Mouse (Mus musculus): ENCODE data around the gene Ssc4d. TPM values are rescaled to one million over a fixed set of nuclear protein-coding genes. Genes with fewer than 3 reads are reported as not detected.

The Ssc4d gene
- polyA plus RNA-seq, 1 experiment: 5.0 TPM

- Histone ChIP-seq H3K9me3 (no peaks in the 10 kb centered on the region), H3K27me3 (replicated peaks) (peaks cover 31% of the 10 kb centered on the region), H3K4me1 (peaks cover 11% of the 10 kb centered on the region), H3K36me3 (replicated peaks; ENCODE audit: low read length) (no peaks in the 10 kb centered on the region), H3K4me3 (replicated peaks) (no peak within 1 kb of the TSS)
- TF ChIP-seq FLI1 (IDR thresholded peaks at IDR 0.05; ENCODE audit: low read length) (no peak), GATA1 (IDR thresholded peaks at IDR 0.05; ENCODE audit: borderline replicate concordance, low read length) (no peak)
These were observed 5.6 kb upstream of the Ssc4d start, which contains the start of gene Zp3 for GRCm38 (mm10) chr5:135979904-135980303. Gene Zp3 (plus strand): TSS chr5:135980099.

GRCm38 (mm10) chr5:135979381-135979780 lies 5.0 kb upstream of the Ssc4d start:
- Histone ChIP-seq H3K27me3 (replicated peaks) (peaks cover 33% of the 10 kb centered on the region), H3K4me3 (replicated peaks) (no peak overlapping the region), H3K36me3 (replicated peaks; ENCODE audit: low read length) (no peaks in the 10 kb centered on the region), H3K9me3 (no peaks in the 10 kb centered on the region), H3K4me1 (peaks cover 13% of the 10 kb centered on the region)
- TF ChIP-seq FLI1 (IDR thresholded peaks at IDR 0.05; ENCODE audit: low read length): no peak

GRCm38 (mm10) chr5:135975893-135976668 lies 1.8 kb upstream of the Ssc4d start:
- TF ChIP-seq FLI1 (IDR thresholded peaks at IDR 0.05; ENCODE audit: low read length) (no peak), GATA1 (IDR thresholded peaks at IDR 0.05; ENCODE audit: borderline replicate concordance, low read length) (no peak)
- peaks cover 22% of the 10 kb centered on the region for H3K27me3 ChIP-seq (replicated peaks)
- H3K4me1 ChIP-seq: peaks cover 13% of the 10 kb centered on the region

GRCm38 (mm10) chr5:135971876-135972275 lies 2.5 kb downstream of the Ssc4d start:
- Histone ChIP-seq H3K4me3 (replicated peaks) (no peak overlapping the region), H3K36me3 (replicated peaks; ENCODE audit: low read length) (no peaks in the 10 kb centered on the region), H3K27me3 (replicated peaks) (peaks cover 15% of the 10 kb centered on the region), H3K4me1 (peaks cover 22% of the 10 kb centered on the region), H3K9me3 (no peaks in the 10 kb centered on the region)
- TF ChIP-seq GATA1 (IDR thresholded peaks at IDR 0.05; ENCODE audit: borderline replicate concordance, low read length) (no peak), FLI1 (IDR thresholded peaks at IDR 0.05; ENCODE audit: low read length) (no peak)

More at GRCm38 (mm10) chr5:135975893-135976668, 1.8 kb upstream of the Ssc4d start:
- Histone ChIP-seq H3K9me3 (no peaks in the 10 kb centered on the region), H3K4me3 (replicated peaks) (no peak overlapping the region), H3K36me3 (replicated peaks; ENCODE audit: low read length) (no peaks in the 10 kb centered on the region)

- Histone ChIP-seq H3K4me3 (replicated peaks) (no peak overlapping the region), H3K9me3 (no peaks in the 10 kb centered on the region), H3K27me3 (replicated peaks) (peaks cover 17% of the 10 kb centered on the region), H3K4me1 (peaks cover 19% of the 10 kb centered on the region), H3K36me3 (replicated peaks; ENCODE audit: low read length) (no peaks in the 10 kb centered on the region)
- TF ChIP-seq FLI1 (IDR thresholded peaks at IDR 0.05; ENCODE audit: low read length): no peak
- no peak for TF ChIP-seq GATA1 (IDR thresholded peaks at IDR 0.05; ENCODE audit: borderline replicate concordance, low read length)
These were observed 4.1 kb downstream of the Ssc4d start for GRCm38 (mm10) chr5:135970247-135970646.

GRCm38 (mm10) chr5:135968781-135969180 lies 5.5 kb downstream of the Ssc4d start:
- TF ChIP-seq GATA1 (IDR thresholded peaks at IDR 0.05; ENCODE audit: borderline replicate concordance, low read length): no peak
- no peak for TF ChIP-seq FLI1 (IDR thresholded peaks at IDR 0.05; ENCODE audit: low read length)
- Histone ChIP-seq H3K27me3 (replicated peaks) (peaks cover 13% of the 10 kb centered on the region), H3K36me3 (replicated peaks; ENCODE audit: low read length) (no peaks in the 10 kb centered on the region)

GRCm38 (mm10) chr5:135966866-135967265 lies 7.5 kb downstream of the Ssc4d start:
- Histone ChIP-seq H3K4me1 (peaks cover 29% of the 10 kb centered on the region), H3K36me3 (replicated peaks; ENCODE audit: low read length) (no peaks in the 10 kb centered on the region), H3K27me3 (replicated peaks) (peaks cover 7% of the 10 kb centered on the region), H3K4me3 (replicated peaks) (no peak overlapping the region), H3K9me3 (no peaks in the 10 kb centered on the region)
- TF ChIP-seq FLI1 (IDR thresholded peaks at IDR 0.05; ENCODE audit: low read length) (no peak), GATA1 (IDR thresholded peaks at IDR 0.05; ENCODE audit: borderline replicate concordance, low read length) (no peak)

More at GRCm38 (mm10) chr5:135968781-135969180, 5.5 kb downstream of the Ssc4d start:
- H3K4me3 ChIP-seq (replicated peaks): no peak overlapping the region
- H3K9me3 ChIP-seq: no peaks in the 10 kb centered on the region
- H3K4me1 ChIP-seq: peaks cover 18% of the 10 kb centered on the region

GRCm38 (mm10) chr5:135965501-135965930 lies 8.8 kb downstream of the Ssc4d start:
- TF ChIP-seq FLI1 (IDR thresholded peaks at IDR 0.05; ENCODE audit: low read length) (no peak), GATA1 (IDR thresholded peaks at IDR 0.05; ENCODE audit: borderline replicate concordance, low read length) (no peak)

GRCm38 (mm10) chr5:135963280-135963627 lies 11.1 kb downstream of the Ssc4d start:
- peaks cover 65% of the 10 kb centered on the region for H3K4me1 ChIP-seq

More at GRCm38 (mm10) chr5:135965501-135965930, 8.8 kb downstream of the Ssc4d start:
- no peaks in the 10 kb centered on the region for H3K9me3 ChIP-seq
- H3K4me3 ChIP-seq (replicated peaks): peak overlapping the region; percentile 21
- H3K27me3 ChIP-seq (replicated peaks): peaks cover 7% of the 10 kb centered on the region
- peaks cover 42% of the 10 kb centered on the region for H3K4me1 ChIP-seq
- H3K36me3 ChIP-seq (replicated peaks; ENCODE audit: low read length): peaks cover 10% of the 10 kb centered on the region

GRCm38 (mm10) chr5:135962492-135963279 lies 11.6 kb downstream of the Ssc4d start:
- Histone ChIP-seq H3K36me3 (replicated peaks; ENCODE audit: low read length) (peaks cover 14% of the 10 kb centered on the region), H3K4me1 (peaks cover 65% of the 10 kb centered on the region), H3K9me3 (no peaks in the 10 kb centered on the region), H3K27me3 (replicated peaks) (peaks cover 3% of the 10 kb centered on the region), H3K4me3 (replicated peaks) (peak overlapping the region; percentile 97)
- TF ChIP-seq FLI1 (IDR thresholded peaks at IDR 0.05; ENCODE audit: low read length) (no peak), GATA1 (IDR thresholded peaks at IDR 0.05; ENCODE audit: borderline replicate concordance, low read length) (no peak)

More at GRCm38 (mm10) chr5:135963280-135963627, 11.1 kb downstream of the Ssc4d start:
- H3K36me3 ChIP-seq (replicated peaks; ENCODE audit: low read length): peaks cover 14% of the 10 kb centered on the region
- H3K27me3 ChIP-seq (replicated peaks): peaks cover 3% of the 10 kb centered on the region
- peak overlapping the region; percentile 97 for H3K4me3 ChIP-seq (replicated peaks)
- TF ChIP-seq FLI1 (IDR thresholded peaks at IDR 0.05; ENCODE audit: low read length) (no peak), GATA1 (IDR thresholded peaks at IDR 0.05; ENCODE audit: borderline replicate concordance, low read length) (no peak)
- no peaks in the 10 kb centered on the region for H3K9me3 ChIP-seq
